Mouse (Mus musculus): ENCODE measurements around the gene Med9.

Med9 gene

DNA sequence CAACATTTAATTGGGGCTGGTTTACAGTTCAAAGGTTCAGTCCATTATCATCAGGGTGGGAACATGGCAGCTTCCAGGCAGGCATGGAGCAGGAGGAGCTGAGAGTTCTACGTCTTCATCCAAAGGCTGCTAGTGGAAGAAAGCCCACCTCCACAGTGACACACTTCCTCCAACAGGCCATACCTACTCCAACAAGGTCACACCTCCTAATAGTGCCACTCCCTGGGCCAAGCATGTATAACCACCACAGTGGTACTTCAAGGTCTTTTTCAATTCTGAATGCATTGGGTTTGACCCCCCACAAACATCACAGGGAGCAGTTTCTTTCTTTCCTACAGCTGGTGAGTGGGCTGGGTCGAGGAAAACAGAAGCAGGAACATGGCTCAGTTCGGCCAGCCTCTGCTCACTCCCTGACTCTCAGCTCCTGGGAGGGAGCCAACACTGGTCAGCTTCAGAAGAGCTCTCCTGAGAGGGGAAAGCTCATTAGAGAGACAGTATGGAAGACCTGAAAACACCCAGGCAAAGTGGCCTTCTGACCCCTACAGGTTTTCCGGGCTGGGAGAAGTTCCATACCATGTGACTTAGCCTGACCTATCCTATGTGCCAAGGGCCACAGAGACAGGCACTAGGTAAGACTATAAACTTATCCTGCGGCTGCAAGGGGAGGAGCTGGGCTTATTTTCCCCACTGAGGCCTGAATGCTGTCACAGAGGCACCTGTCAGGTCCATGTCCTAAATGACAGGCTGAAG is 53.4 kb downstream of the Med9 start:
- no peak for DNase-seq (ENCODE audit: low spot score)

DNA sequence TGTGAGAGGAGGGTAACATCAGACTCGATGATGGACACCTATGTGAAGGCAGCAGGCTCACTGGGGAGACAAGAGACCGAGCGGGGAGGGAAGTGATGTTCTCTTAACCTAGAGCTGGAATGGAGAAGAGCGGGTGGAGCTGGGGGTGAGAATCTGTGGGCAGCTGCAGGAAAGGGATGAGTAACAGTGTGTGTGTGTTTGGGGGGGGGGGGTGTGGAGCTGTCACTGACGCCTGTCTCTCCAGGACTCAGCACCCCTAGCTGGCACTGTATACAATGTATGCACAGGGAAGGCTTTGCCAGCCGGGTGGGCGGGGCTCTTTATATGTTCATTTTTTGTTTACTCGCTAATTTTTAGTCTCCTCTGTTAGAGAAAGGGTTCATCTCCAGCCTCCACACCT is 55.8 kb downstream of the Med9 start:
- DNase-seq (ENCODE audit: low spot score), result no peak

DNA sequence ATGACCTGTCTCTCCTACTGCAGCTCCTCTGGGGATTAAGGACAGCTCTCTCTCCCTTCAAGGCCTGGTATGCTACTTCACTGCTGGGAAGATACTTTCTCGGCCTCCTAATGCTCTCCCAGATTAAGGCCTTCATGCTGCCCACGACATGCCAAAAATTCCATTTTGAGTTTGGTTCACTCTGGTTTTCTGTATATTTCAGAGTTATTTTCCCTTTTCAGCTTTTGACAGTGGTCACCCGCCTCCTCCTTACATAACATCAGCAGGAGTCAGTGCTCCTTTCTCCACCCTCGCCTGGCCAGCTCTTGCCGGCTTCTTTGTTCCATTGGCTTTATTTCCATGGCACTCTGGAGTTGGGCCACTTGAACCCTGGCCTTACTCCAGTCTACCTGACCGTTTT is 56.7 kb downstream of the Med9 start:
- DNase-seq (ENCODE audit: low spot score), result no peak

DNA sequence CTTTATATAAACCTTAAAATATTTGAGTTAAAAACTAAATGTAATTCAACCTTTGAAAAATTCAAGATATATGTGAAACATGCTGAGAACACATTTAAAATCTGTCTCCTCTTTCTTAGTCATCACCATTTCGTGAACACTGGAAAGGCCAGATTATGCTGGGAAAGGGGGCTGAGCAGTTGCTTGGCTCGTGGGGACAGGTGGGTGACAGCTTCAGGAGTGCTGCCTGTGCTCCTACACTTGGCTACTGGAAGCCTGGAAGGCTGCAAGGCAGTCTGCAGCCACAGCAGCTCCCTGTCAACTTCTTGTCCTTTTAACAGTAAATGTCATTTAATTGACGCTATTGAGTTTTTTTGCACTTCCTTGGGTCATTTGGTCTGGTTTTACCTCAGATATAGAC is 57.9 kb downstream of the Med9 start:
- no peak for DNase-seq (ENCODE audit: low spot score)

DNA sequence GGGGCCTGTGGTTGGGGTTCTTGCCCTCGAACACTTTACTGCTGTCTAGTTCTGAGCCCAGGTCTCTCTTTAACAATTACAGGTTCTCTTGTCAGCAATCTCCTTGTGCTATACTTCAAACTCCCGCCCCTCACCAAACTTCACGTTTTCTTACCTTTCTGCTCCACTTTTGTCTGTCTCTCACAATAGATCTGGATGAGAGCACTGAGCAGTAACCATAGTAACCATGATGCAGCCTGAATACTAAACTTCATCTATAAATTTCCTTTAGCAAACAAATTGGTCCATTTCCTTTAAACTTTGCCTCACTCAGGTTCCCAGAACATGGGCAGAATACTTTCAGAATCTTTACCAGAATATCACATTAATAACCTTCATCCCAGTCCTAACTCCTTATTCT is 61.4 kb downstream of the Med9 start:
- no peak for DNase-seq (ENCODE audit: low spot score)

DNA sequence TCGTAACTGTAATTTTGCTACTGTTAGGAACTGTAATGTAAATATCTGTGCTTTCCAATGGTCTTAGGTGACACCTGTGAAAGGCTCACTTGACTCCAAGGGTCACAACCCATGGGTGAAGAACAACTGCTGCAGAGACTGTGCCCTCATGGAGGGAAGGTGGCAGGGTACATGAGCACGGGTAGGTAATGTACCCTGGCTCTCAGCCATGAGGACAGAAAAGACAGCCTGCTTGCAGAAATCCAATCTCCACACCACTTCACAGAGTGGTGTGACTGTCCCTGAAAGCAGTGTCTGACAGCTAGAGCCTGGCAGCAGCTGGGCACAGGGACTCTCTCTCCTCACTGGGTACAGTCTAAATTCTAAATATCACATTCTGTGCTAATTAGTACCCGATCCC is 63.5 kb downstream of the Med9 start:
- DNase-seq (ENCODE audit: low spot score), result no peak
